1 mouse cellular context compared by ENCODE assay signal in the genomic region with DNA sequence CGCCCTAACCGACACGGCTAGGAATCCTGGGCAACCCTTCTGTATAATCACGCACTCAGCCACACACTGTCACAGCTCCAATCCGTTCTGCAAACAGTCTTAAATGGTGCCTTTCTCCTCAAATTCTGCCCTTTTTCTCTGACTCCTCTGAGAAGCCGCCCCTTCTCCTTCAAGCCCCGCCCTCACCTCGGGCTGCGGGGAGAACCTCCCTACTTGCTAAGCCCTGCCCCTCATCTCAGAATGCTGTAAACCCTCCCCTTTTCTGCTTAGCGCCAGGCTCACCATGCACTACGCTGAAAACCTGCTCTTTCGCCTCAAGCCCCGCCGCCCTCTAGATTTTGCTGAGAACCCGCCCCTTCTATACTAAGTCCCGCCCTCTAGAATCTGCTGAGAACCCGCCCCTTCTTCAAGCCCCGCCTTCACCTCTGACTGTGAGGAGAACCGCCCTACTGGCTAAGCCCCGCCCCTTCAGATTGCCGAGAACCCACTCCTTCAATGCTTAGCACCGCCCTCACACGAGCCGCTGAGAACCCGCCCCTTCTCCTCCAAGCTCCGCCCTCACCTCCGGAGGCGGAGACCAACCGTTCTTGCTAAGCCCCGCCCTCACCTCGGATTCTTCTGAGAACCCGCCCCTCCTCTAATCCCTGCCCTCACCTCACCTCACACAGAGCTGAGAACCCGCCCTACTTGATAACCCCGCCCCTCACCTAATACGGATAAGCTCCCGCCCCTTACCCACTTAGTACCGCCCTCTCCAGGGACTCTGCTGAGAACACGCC.
TF ChIP-seq lines count a peak whose summit lies in the region.

No protein-coding gene starts in this region.

TF ChIP-seq in C2C12, 6 proteins besides CTCF, POLR2A, EP300 and RAD21:
- TF ChIP-seq MAX (IDR thresholded peaks at IDR 0.05) (no peak), MYOG (IDR thresholded peaks at IDR 0.05; ENCODE audit: control insufficient read depth, extremely low read depth, insufficient read length) (no peak), FOSL1 (IDR thresholded peaks at IDR 0.05; ENCODE audit: insufficient read depth, low read length, poor library complexity, severe bottlenecking) (no peak), MYOD1 (IDR thresholded peaks at IDR 0.05; ENCODE audit: control insufficient read depth, insufficient read length, low read depth) (no peak)
